Mouse (Mus musculus) testis, adult 2 months (tissue): ENCODE results near the gene Tmod4.

Experiments
- CTCF ChIP-seq: fragments of 200-500 bp; IDR thresholded peaks from 2 replicates; pipeline ENCODE4 v1.5.1; 2012; ENCODE audit warnings: low read depth, mild to moderate bottlenecking, inconsistent platforms, low read length, moderate library complexity; ENCODE audit not compliant: control insufficient read depth, insufficient read depth, insufficient replicate concordance
- POLR2A ChIP-seq: fragments of 200-500 bp; IDR thresholded peaks from 2 replicates; pipeline ENCODE4 v1.6.1; 2012; ENCODE audit warnings: low read depth, mild to moderate bottlenecking, inconsistent platforms, low read length, moderate library complexity; ENCODE audit not compliant: control insufficient read depth

DNA sequence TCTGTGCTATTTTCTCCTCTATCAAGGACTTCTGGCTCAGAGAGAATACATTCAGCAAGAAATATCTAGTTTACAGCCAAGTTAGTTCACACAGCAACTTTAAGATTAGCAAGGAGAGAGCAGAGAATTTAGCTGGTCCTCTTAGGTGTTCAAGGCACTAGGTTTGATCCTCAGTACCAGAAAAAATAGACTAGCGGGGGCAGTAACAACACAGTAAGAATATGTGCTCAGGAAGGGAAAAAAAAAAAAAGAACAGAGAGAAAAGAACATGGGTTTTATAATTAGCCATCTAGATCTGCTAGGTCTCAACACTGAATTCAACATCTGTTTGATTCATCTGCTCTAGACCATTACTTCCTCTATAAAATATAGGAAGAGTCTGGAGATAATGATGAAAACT, 36.2 kb upstream of the Tmod4 start:
- TF ChIP-seq CTCF, result no peak
- TF ChIP-seq POLR2A, result no peak
